Comparison of ENCODE assay signal across 20 mouse cellular contexts in the genomic region with DNA sequence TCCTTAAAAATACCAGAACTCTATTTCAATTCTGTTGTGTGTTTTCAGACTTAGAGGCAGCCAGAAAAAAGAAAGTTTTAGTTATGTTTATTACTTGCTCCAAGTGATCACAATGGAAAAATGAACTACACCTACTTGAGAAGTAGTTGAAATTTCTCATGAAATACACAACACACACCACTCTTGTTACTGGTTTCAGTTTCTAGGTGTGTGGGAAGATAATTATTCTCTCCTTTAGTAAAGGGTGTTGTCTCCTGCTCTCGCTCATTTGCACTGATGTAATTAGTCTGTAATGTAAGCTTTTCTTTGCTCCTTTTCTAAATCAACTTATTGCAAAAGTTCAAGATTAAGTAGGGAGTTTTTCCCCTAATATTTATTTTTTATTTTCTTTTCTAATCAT.
"Had no signal": no experiment of that assay in that cellular context is flagged by ENCODE, and none has a peak within 500 bp of the region (broad histone marks: within the 10 kb centered on the region; RNA-seq: fewer than 3 reads in every experiment).

No protein-coding gene starts in this region.

- H3K27me3 ChIP-seq: lung, embryonic 15.5 days; megakaryocyte, embryonic 14.5 days; midbrain, embryonic 13.5 days; midbrain, embryonic 15.5 days; neural tube, embryonic 13.5 days; neural tube, embryonic 15.5 days had no signal

- H3K36me3 ChIP-seq: lung, embryonic 15.5 days; midbrain, embryonic 13.5 days; midbrain, embryonic 15.5 days; neural tube, embryonic 13.5 days; neural tube, embryonic 15.5 days had no signal

- H3K4me2 ChIP-seq: lung, embryonic 15.5 days; midbrain, embryonic 11.5 days; midbrain, embryonic 13.5 days; midbrain, embryonic 15.5 days; neural tube, embryonic 13.5 days; neural tube, embryonic 15.5 days had no signal

- H3K4me1 ChIP-seq: lung, embryonic 15.5 days; megakaryocyte, embryonic 14.5 days; midbrain, embryonic 13.5 days; midbrain, embryonic 15.5 days; neural tube, embryonic 13.5 days; neural tube, embryonic 15.5 days had no signal

- ATAC-seq: liver, postnatal 0 days; lung, postnatal 0 days; midbrain, embryonic 13.5 days; midbrain, embryonic 15.5 days had no signal

- DNase-seq: liver, postnatal 0 days; lung, adult 2 months; lung, postnatal 14 days; lung, postnatal 36 days; retina, postnatal 1 day; right cerebral cortex, adult 18-20 months; right cerebral cortex, postnatal 25 days; right cerebral cortex, postnatal 4 days; spleen, adult 18-20 months; thymus, adult 18-20 months; thymus, postnatal 14 days; thymus, postnatal 36 days had no signal

- H3K9ac ChIP-seq: liver, postnatal 0 days; lung, embryonic 15.5 days; midbrain, embryonic 13.5 days; midbrain, embryonic 15.5 days; neural tube, embryonic 13.5 days; neural tube, embryonic 15.5 days had no signal

- H3K27ac ChIP-seq: lung, embryonic 15.5 days; midbrain, embryonic 13.5 days; midbrain, embryonic 15.5 days; neural tube, embryonic 13.5 days; neural tube, embryonic 15.5 days had no signal

- H3K4me3 ChIP-seq: lung, embryonic 15.5 days; megakaryocyte, embryonic 14.5 days; midbrain, embryonic 13.5 days; midbrain, embryonic 15.5 days; neural tube, embryonic 13.5 days; neural tube, embryonic 15.5 days had no signal

- H3K9me3 ChIP-seq: lung, embryonic 15.5 days; megakaryocyte, embryonic 14.5 days; midbrain, embryonic 13.5 days; midbrain, embryonic 15.5 days; neural tube, embryonic 13.5 days; neural tube, embryonic 15.5 days had no signal
